Mouse (Mus musculus): ENCODE results near the gene Atg2a.

- TF ChIP-seq POLR2A (IDR thresholded peaks at IDR 0.05; ENCODE audit: extremely low read depth, insufficient read depth, low read length) (no peak), CTCF (IDR thresholded peaks at IDR 0.05; ENCODE audit: low read depth, low read length) (no peak)
Measured at GRCm38 (mm10) chr19:6218606-6219005, 22.9 kb upstream of the Atg2a start.

Measured in liver, adult 2 months (tissue).